Mouse (Mus musculus) heart, adult 18-20 months (tissue): Measurements from ENCODE around the gene Tnc. TPM values are rescaled to one million over a fixed set of nuclear protein-coding genes. Genes with fewer than 3 reads are reported as not detected.

Experiments used
- DNase-seq, 2 experiments: peaks; one replicate each; pipeline ENCODE4 v3.0.0; 2021 to 2022; ENCODE audit warnings: mixed read lengths in 1 of 2
- total RNA-seq, 2 experiments: library from RNA; stranded (reverse); gene quantifications; 2 replicates each; pipeline ENCODE4 v1.2.3; 2021

Gene Tnc
- total RNA-seq, 2 experiments from 2014 or later: 0.42 to 0.98 TPM

GRCm38 (mm10) chr4:63963410-63963809, 83.4 kb downstream of the Tnc start:
- DNase-seq: no peak

- DNase-seq: no peak
Observed at GRCm38 (mm10) chr4:63961858-63962468, 84.9 kb downstream of the Tnc start.

- no peak for DNase-seq
Observed at GRCm38 (mm10) chr4:63958601-63959000, 88.2 kb downstream of the Tnc start.

DNA sequence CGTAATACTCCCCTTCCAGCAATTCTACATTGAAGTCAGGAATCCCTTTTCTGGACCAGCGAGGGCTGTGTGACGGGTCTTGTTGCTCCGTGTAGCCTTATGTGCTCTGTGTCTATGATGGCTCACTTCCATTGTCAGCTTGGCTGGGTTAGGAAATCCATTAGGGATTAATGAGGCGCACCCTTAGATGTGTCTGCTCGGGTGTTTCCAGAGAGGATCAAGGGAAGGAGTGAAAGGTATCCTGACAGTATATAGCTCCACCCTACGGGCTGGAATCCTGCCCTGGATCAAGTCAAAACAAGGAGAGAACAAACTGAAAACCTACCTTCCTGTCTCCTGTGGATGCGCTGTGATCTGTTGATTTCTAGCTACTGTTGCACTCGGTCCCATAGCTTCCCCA, 96.8 kb downstream of the Tnc start:
- no peak for DNase-seq

GRCm38 (mm10) chr4:63948688-63949073, 98.1 kb downstream of the Tnc start:
- DNase-seq: peak in 1 of 2 experiments; percentile 5

GRCm38 (mm10) chr4:63948066-63948687, 98.6 kb downstream of the Tnc start:
- DNase-seq: peak; percentile 61 to 80

DNA sequence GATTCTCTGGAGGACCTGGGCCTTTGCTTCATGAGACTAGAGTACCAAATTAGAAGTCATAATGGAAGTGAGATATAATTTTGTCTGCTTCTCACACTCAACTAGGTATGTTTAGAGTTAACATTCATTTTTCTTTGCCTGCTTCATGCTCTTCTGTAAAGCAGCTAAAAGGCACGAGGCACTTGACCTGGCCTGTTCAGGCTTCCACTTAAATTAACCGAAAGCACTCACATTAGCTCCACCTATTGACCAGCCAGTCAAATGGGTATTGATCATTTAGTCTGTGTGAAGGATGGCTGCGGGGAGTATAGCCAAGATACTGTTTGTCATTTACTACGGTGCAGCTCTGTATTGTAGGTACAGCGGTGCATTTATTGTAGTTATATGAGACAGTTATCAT, 103.0 kb downstream of the Tnc start:
- DNase-seq: no peak

DNA sequence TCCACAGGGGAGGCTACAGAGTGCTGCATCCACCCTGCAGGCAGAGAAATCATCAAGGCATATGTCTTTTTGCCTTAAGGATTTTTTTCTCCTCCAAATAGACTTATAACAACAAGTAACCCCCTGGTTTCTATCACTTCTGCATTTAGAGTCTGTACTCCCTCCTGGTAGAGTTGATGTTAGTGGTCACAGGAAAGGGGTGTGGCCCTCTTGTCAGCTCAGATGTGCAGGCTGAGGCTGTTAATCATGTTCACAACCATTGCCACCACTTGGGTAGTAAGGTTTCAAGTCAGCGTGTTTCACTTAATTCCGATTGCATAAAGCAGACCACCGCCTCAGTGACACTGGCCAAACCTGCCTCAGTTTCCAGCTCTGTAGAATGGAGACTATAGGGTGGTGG, 103.9 kb downstream of the Tnc start:
- no peak for DNase-seq

DNA sequence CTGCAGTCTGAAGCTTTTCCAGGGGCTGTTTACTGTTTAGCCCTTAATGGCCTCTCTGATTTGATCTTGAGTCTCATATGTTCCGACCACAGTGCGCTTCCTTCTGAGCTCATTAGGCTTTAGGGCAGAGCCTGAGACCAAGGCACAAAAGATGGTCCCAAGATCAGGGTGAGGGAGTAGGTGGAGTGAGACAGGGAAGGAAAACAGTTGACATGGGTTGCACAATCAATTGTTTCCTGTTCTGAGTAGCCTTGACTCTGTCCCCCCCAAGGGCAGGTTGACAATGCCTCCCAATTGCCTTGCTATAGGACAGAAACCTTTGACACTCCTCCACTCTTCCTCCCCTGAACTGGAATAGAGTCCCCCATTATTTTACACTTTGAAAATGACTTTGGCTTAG, 105.4 kb downstream of the Tnc start:
- no peak for DNase-seq

- DNase-seq: no peak
Observed at GRCm38 (mm10) chr4:63939428-63939827, 107.4 kb downstream of the Tnc start.

- DNase-seq: no peak
Observed at GRCm38 (mm10) chr4:63935960-63936359, 110.9 kb downstream of the Tnc start.

DNA sequence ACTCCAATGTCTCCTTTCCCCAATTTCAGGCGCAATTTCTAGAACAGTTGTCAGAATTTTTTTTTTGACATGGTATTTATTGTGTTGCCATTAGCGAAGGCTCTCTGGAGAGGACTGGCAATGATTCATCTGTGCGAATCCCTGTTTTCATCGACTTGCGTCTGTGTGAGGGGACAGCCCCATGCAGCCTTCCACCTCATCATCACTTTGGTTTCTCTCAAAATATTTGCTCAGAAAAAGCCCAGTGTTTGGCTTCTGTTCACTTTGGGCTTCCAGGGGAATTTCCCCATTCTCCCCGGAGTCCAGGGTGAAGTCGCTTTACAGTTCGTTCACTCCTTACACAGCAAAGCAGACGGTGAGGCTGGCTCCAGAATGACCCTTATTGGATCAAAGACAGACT, 111.5 kb downstream of the Tnc start:
- DNase-seq: no peak

DNA sequence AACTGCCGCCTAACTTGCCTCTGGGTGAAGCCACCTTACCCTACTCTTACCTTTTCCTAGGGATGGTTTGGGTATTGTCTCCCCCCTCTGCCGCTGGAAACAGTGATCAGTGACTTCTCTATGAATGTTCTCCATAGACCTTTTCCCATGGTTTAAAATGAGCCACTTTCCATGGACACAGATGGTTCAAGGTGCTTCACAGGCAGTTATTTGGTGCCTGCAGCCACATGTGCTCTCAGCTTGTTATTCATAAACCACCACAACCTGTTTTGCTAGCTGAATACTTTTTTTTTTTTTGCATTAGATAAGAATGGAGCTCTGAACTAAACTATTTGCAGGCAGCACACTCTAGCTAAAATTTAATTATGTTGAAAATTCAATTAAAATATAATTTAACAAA, 116.0 kb downstream of the Tnc start:
- no peak for DNase-seq

GRCm38 (mm10) chr4:63929490-63929889, 117.3 kb downstream of the Tnc start:
- no peak for DNase-seq

- DNase-seq: no peak
Observed at GRCm38 (mm10) chr4:63928192-63928591, 118.6 kb downstream of the Tnc start.

- DNase-seq: no peak
Observed at GRCm38 (mm10) chr4:63917181-63917580, 129.6 kb downstream of the Tnc start.

DNA sequence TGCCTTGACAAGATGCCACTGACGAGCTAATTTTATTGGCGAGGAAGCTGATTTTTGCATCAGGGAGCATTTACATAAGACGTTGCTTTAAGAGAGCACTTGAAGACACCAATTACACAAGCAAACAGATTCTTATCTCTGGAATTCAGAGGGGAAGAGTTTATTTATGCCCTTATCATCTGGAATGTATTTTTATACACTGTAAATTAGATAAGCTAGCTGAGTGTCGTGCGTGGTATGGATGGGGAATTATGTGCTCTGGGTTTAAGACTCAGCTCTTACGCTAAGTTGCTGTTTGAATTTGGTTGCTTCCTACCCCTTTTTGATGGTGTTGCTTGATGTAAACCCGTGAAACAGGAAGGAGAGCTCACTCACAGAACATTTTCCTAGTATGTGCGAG, 130.1 kb downstream of the Tnc start:
- DNase-seq: no peak

GRCm38 (mm10) chr4:63916288-63916687, 130.5 kb downstream of the Tnc start:
- DNase-seq: peak in 1 of 2 experiments; percentile 3

Other genes with a start within 250 kb of the Tnc start
- under 1 TPM in 1 of 2 experiments, not detected in 1; 0.18 TPM for gene Tnfsf8, start 185.7 kb downstream of the Tnc start, total RNA-seq